Comparison of ENCODE assay signal across 8 mouse cellular contexts in the genomic region with DNA sequence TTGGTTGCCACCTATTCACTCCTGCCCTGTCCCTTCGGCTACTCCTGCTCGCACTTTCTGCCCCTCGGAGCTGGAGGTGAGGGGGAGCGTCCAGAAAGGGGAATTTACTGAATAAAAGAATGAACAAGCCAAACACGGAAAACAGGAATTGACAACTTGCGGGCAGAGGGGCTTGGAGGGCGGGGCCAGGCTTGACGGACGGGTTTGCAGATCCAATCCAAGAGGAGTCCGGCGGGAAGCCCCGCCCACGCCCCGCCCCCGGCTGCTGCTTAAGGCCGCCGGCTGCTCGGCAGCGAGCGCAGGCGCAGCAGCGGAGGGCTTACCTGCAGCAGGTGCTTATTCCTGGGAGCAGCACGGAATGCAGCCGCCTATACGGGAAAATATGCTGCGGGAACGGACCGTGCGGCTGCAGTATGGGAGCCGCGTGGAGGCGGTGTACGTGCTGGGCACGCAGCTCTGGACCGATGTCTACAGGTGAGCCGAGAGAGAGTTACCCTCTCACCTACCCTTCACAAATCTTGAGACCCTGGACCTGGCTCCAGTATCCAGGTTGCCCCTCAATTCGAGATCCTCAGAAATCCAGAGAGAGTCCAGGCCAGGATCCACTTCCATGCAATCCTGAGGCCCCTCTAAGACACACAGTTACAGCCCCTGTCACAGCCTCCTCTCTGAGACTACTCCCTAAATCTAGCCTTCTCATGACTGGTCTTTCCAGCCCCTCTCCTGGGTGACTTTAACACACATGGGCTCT. TPM values are rescaled to one million over a fixed set of nuclear protein-coding genes. Genes with fewer than 3 reads are reported as not detected.
A peak's percentile ranks its signal among the peaks of the same experiment; 100 is the strongest.
DNase-seq lines count a peak whose midpoint lies in the region; ATAC-seq lines count a peak whose summit lies in the region.

A gene (plus strand): TSS at position 269 of the 751 bp plus-strand sequence.

- intact Hi-C loops in gastrocnemius, postnatal 14 days (cut with DNase I; ENCODE audit: low total_unique reads), result no loop called here

- ATAC-seq in common myeloid progenitor, adult 5-6 weeks (replicated peaks; ENCODE audit: low read depth, poor library complexity, severe bottlenecking), result peak; percentile 53
- ATAC-seq in megakaryocyte, adult 5-6 weeks (ENCODE audit: poor library complexity, severe bottlenecking), result peak; percentile 66

- DNase-seq in WW6 (ENCODE audit: low read depth, low spot score), result peak; percentile 64
- DNase-seq in gastrocnemius, postnatal 14 days, result peak; percentile 68
- DNase-seq in induced T-regulatory cell, adult 2 months (ENCODE audit: low read depth), result peak; percentile 93
- peak; percentile 56 to 57 for DNase-seq in left cerebral cortex, adult 8-10 months (ENCODE audit: low spot score in 2 of 2)
- DNase-seq in retina, postnatal 7 days (ENCODE audit: low read depth, low spot score), result peak; percentile 77
- DNase-seq in thymus, postnatal 4 days, result peak; percentile 94

RNA-seq across cellular contexts. Expression of the gene that starts here (rescaled TPM):
- total RNA-seq in common myeloid progenitor, adult 5-6 weeks (2017), result 14.5 and 17.0 TPM in 2 replicates
- 100 to 1,000 TPM; 101 to 150 TPM for total RNA-seq in gastrocnemius, postnatal 14 days (2021)
- total RNA-seq in left cerebral cortex, adult 8-10 months (2022), result 10 to 100 TPM; 18.8 to 23.9 (median 23.5) TPM
- total RNA-seq in megakaryocyte, adult 5-6 weeks (2015), result 53.2 and 54.0 TPM in 2 replicates
- total RNA-seq in megakaryocyte, adult 5-6 weeks (2017), result 53.5 and 56.7 TPM in 2 replicates

Comparison
In these comparisons a context has a peak if more than half of its experiments do, and no peak if none do; other contexts are left out.
1. Peak in every context shown above with its lines: DNase-seq and ATAC-seq.